Mouse (Mus musculus) heart, embryonic 10.5 days (tissue): Measurements from ENCODE around the gene Atp5c1. TPM values are rescaled to one million over a fixed set of nuclear protein-coding genes. Genes with fewer than 3 reads are reported as not detected.

Experiments
- DNase-seq: peaks from one replicate; pipeline ENCODE4 v3.0.0-alpha.2; 2017; ENCODE audit warnings: low spot score
- H3K27ac ChIP-seq: fragments of 300-500 bp; sonication (generic); 2 replicates; pipeline ENCODE4 v1.5.1; 2016; ENCODE audit warnings: mild to moderate bottlenecking
- H3K27me3 ChIP-seq: fragments of 300-500 bp; sonication (generic); 2 replicates; pipeline ENCODE4 v1.6.1; 2016; ENCODE audit warnings: mild to moderate bottlenecking; ENCODE audit not compliant: poor library complexity, insufficient read depth, severe bottlenecking
- H3K36me3 ChIP-seq: fragments of 300-500 bp; sonication (generic); 2 replicates; pipeline ENCODE4 v1.6.1; 2016; ENCODE audit warnings: mild to moderate bottlenecking, moderate library complexity
- H3K4me1 ChIP-seq: fragments of 300-500 bp; sonication (generic); 2 replicates; pipeline ENCODE4 v1.6.1; 2016; ENCODE audit warnings: mild to moderate bottlenecking
- H3K4me3 ChIP-seq: fragments of 300-500 bp; sonication (generic); 2 replicates; pipeline ENCODE4 v1.5.1; 2016; ENCODE audit warnings: mild to moderate bottlenecking, moderate library complexity
- H3K9me3 ChIP-seq: fragments of 300-500 bp; sonication (generic); 2 replicates; pipeline ENCODE4 v1.6.1; 2016; ENCODE audit warnings: mild to moderate bottlenecking, moderate library complexity
- WGBS: fragments of 180-500 bp; shearing (Covaris S2); methylation state at CpG from one replicate; pipeline ENCODE4 v1.1.7; 2016; 5-methylcytosine and 5-hydroxymethylcytosine counted together
- polyA plus RNA-seq: library from polyadenylated mRNA; unstranded; fragments of >200 nt; fragmentation: Nextera tagmentation; extraction: Ambion mirVana; gene quantifications from 2 replicates; pipeline ENCODE4 v1.2.1, GENCODE M21; 2016

The Atp5c1 gene
- polyA plus RNA-seq: 853 and 1,049 TPM in 2 replicates

- Histone ChIP-seq H3K4me1 (peaks cover 39% of the 10 kb centered on the region), H3K36me3 (peaks cover 27% of the 10 kb centered on the region)
- WGBS: under 1% methylated on average over 61 of the region's 61 CpGs
These were observed at the start of gene Atp5c1, which contains the start of gene Kin for GRCm38 (mm10) chr2:10080310-10081010. Gene Atp5c1, minus strand, starts transcription at chr2:10080510. Gene Kin, plus strand, starts transcription at chr2:10080593.

GRCm38 (mm10) chr2:10128571-10128970 is 48.3 kb upstream of the Atp5c1 start:
- H3K9me3 ChIP-seq: no peaks in the 10 kb centered on the region
- H3K36me3 ChIP-seq: no peaks in the 10 kb centered on the region
- WGBS: 78% methylated on average over 4 of the region's 4 CpGs
- H3K27ac ChIP-seq: no peak overlapping the region
- no peaks in the 10 kb centered on the region for H3K27me3 ChIP-seq
- no peaks in the 10 kb centered on the region for H3K4me1 ChIP-seq
- no peak for DNase-seq
- no peak overlapping the region for H3K4me3 ChIP-seq

More at GRCm38 (mm10) chr2:10080310-10081010, at the start of gene Atp5c1, which contains the start of gene Kin:
- Histone ChIP-seq H3K27ac (peak within 1 kb of the TSS; percentile 99), H3K27me3 (no peaks in the 10 kb centered on the region), H3K4me3 (peak within 1 kb of the TSS; percentile 94), H3K9me3 (no peaks in the 10 kb centered on the region)
- peak; percentile 98 for DNase-seq

- DNase-seq: no peak
- no peaks in the 10 kb centered on the region for H3K9me3 ChIP-seq
- H3K4me3 ChIP-seq: no peak overlapping the region
- 82% methylated on average over 5 of the region's 5 CpGs for WGBS
- H3K4me1 ChIP-seq: no peaks in the 10 kb centered on the region
- no peak overlapping the region for H3K27ac ChIP-seq
- no peaks in the 10 kb centered on the region for H3K27me3 ChIP-seq
- H3K36me3 ChIP-seq: no peaks in the 10 kb centered on the region
These were observed 47.2 kb upstream of the Atp5c1 start for GRCm38 (mm10) chr2:10127471-10127870.

DNA sequence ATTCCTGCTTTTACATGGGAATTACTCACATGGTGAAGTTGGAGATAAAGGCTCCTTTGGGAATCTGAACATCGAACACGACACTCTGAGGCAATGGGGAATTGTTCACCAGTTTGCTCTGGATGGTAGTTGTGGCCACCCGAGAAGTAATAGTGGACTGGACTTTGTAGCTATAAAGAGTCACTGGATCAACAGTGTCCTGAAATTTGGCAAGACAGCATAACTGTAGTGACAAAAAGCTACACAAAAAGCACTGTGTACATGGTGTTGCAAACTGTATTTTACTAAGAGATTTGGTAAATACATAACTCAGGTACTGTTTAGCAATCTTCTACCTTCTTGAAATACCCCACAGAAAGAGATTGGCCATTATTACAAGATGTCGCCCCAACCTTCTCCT is 45.8 kb upstream of the Atp5c1 start:
- no peaks in the 10 kb centered on the region for H3K9me3 ChIP-seq
- H3K27ac ChIP-seq: no peak overlapping the region
- DNase-seq: no peak
- H3K36me3 ChIP-seq: no peaks in the 10 kb centered on the region
- 86% methylated on average over 4 of the region's 4 CpGs for WGBS
- no peaks in the 10 kb centered on the region for H3K4me1 ChIP-seq
- H3K27me3 ChIP-seq: no peaks in the 10 kb centered on the region
- no peak overlapping the region for H3K4me3 ChIP-seq

DNA sequence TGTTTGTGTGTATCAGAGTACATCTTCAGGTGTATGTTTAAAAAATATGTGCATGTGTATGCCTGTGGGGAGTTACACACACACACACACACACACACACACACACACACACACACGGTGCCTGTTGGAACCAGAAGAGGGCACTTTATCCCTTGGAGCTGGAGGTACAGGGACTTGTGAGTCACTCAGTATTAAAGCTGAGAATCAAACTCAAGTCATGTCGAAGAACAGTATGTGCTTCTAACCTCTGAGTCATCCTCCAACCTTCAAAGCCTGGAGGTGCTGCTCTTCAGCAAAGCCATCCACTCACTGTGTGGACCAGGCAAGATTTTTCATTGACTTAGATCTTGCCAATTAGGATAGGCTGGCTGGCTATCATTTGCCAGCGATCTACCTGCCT is 41.5 kb upstream of the Atp5c1 start:
- Histone ChIP-seq H3K27ac (no peak overlapping the region), H3K4me3 (no peak overlapping the region), H3K36me3 (no peaks in the 10 kb centered on the region), H3K27me3 (no peaks in the 10 kb centered on the region), H3K4me1 (no peaks in the 10 kb centered on the region), H3K9me3 (no peaks in the 10 kb centered on the region)
- DNase-seq: no peak
- WGBS: 59% methylated on average over 3 of the region's 3 CpGs

DNA sequence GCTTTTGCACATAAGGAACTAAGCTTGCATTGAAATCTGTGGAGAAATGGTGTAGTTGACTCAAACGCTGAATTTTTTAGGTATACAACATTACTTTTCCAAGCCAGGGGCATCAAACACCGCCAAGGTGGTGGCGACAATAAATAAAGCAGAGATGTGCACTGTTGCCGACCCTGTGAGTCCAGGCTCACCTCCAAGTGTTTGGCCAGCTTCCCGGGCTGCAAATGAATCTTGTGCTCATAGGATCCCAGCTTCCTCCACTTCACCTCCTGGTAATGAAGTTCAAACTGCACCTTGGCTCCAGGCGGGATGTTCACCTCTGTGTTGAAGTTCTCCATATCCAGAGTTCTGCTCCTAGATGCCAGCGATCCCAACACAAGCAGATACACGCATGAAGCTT is 39.0 kb upstream of the Atp5c1 start:
- Histone ChIP-seq H3K36me3 (no peaks in the 10 kb centered on the region), H3K9me3 (no peaks in the 10 kb centered on the region), H3K4me1 (no peaks in the 10 kb centered on the region), H3K27me3 (no peaks in the 10 kb centered on the region), H3K27ac (no peak overlapping the region), H3K4me3 (no peak overlapping the region)
- DNase-seq: no peak
- WGBS: 83% methylated on average over 8 of the region's 8 CpGs

DNA sequence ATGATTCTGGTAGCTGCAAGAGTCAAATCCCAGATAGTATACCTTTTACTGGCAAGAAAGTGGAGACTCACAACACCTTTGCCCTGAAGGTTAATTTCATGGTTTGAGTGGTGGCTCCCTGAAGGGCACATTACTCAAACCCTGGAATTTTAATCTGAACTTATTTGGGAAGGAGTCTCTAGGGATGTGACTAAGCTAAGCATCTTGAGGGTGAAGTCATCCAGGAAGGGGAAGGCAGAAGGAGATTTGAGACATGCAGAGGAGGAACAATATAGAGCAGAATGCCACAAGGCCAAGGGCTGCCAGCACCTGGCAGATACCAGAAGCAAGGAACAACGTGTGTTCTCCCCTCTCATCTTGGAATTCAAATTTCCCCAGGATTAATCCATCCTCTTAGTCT is 38.4 kb upstream of the Atp5c1 start:
- no peak overlapping the region for H3K27ac ChIP-seq
- no peaks in the 10 kb centered on the region for H3K4me1 ChIP-seq
- DNase-seq: no peak
- H3K4me3 ChIP-seq: no peak overlapping the region
- H3K27me3 ChIP-seq: no peaks in the 10 kb centered on the region
- 33% methylated on average over 1 of the region's 1 CpGs for WGBS
- H3K9me3 ChIP-seq: no peaks in the 10 kb centered on the region
- H3K36me3 ChIP-seq: no peaks in the 10 kb centered on the region

- Histone ChIP-seq H3K27me3 (no peaks in the 10 kb centered on the region), H3K36me3 (no peaks in the 10 kb centered on the region), H3K4me3 (no peak overlapping the region), H3K4me1 (no peaks in the 10 kb centered on the region), H3K9me3 (no peaks in the 10 kb centered on the region), H3K27ac (no peak overlapping the region)
- 79% methylated on average over 6 of the region's 6 CpGs for WGBS
- DNase-seq: no peak
These were observed 28.4 kb upstream of the Atp5c1 start for GRCm38 (mm10) chr2:10108535-10109189.

GRCm38 (mm10) chr2:10101180-10101579 is 20.9 kb upstream of the Atp5c1 start:
- 44% methylated on average over 6 of the region's 6 CpGs for WGBS

GRCm38 (mm10) chr2:10100471-10100870 is 20.2 kb upstream of the Atp5c1 start:
- WGBS: 52% methylated on average over 2 of the region's 2 CpGs
- no peak for DNase-seq
- Histone ChIP-seq H3K4me1 (peaks cover 3% of the 10 kb centered on the region; the same call in 1 of the 2 replicates), H3K27me3 (no peaks in the 10 kb centered on the region), H3K36me3 (no peaks in the 10 kb centered on the region), H3K9me3 (no peaks in the 10 kb centered on the region), H3K4me3 (no peak overlapping the region), H3K27ac (no peak overlapping the region)

More at GRCm38 (mm10) chr2:10101180-10101579, 20.9 kb upstream of the Atp5c1 start:
- no peak overlapping the region for H3K4me3 ChIP-seq
- no peaks in the 10 kb centered on the region for H3K36me3 ChIP-seq
- DNase-seq: no peak
- no peaks in the 10 kb centered on the region for H3K27me3 ChIP-seq
- peaks cover 3% of the 10 kb centered on the region; the same call in 1 of the 2 replicates for H3K4me1 ChIP-seq
- H3K9me3 ChIP-seq: no peaks in the 10 kb centered on the region
- no peak overlapping the region for H3K27ac ChIP-seq

DNA sequence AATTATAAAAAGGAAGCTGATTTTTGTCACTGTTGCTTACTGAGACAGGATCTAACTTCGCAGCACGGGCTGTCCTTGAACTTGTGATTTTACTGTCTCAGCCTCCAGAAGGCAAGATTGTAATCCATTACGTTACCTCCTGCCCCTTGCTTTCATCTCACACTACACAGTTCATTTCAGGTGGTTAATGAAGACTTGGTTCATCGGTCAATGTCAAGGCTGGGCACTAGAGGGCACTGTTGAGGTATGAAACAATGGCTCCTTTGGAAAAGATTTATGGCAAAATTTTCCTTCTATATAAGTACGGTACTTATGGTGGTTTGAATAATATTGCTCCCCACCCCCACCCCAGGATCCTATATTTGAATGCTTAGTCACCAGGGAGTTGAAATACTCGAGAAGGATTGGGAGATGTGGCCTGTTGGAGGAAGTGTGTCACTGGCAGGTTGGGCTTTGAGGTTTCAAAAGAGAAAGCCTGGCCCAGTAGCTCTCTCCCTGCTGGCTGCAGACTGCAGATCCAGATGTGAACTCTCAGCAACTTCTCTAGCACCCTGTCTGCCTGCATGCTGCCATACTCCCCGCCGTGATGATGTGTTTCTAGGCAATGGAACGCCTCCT is 18.4 kb upstream of the Atp5c1 start:
- no peak for DNase-seq
- Histone ChIP-seq H3K36me3 (no peaks in the 10 kb centered on the region), H3K9me3 (no peaks in the 10 kb centered on the region), H3K4me1 (peaks cover 3% of the 10 kb centered on the region; the same call in 1 of the 2 replicates), H3K27me3 (no peaks in the 10 kb centered on the region), H3K27ac (no peak overlapping the region), H3K4me3 (no peak overlapping the region)
- WGBS: 38% methylated on average over 9 of the region's 9 CpGs

DNA sequence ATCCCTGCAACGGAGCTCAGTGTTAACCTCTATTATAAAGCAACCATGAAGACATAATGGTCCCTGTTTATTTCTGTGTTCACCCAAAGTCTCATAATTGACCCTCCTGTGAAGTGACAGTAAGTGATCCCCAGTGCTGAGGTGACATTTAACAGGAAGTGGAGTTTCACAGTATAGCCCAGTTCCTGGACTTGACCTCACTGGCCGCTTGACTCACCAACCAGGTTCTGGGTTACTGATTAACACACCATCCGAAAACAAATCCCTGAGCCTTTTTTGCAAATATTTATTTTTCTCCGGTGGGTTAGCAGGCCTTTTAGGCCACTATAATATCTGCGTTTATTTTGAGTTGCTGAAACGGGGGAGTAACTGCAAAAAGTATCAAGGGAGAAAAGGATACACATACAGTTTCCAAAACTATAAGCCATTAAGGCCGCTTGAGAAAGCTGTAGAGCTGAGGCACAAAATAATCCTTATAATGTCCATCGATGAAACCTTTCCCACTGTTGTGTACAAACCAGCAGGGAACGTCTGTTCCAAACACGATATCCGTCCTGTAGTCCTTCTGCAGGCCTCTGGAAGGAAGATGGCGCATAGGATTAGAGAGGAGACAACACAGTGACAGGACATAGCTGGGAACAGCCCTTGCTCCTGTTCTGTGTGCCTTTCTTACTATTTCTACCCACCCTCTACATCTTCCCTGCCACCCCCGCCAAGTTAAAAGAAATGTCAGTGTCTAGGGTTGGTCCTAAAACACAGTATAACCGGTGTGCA is 14.2 kb upstream of the Atp5c1 start:
- H3K4me3 ChIP-seq: no peak overlapping the region
- H3K9me3 ChIP-seq: no peaks in the 10 kb centered on the region
- H3K4me1 ChIP-seq: no peaks in the 10 kb centered on the region
- no peak overlapping the region for H3K27ac ChIP-seq
- no peak for DNase-seq
- 88% methylated on average over 14 of the region's 14 CpGs for WGBS
- no peaks in the 10 kb centered on the region for H3K27me3 ChIP-seq
- H3K36me3 ChIP-seq: peaks cover 34% of the 10 kb centered on the region
